Mouse (Mus musculus) layer of hippocampus, postnatal 25 days (tissue): ENCODE results near the gene Use1. TPM values are rescaled to one million over a fixed set of nuclear protein-coding genes. Genes with fewer than 3 reads are reported as not detected.
A peak's percentile ranks its signal among the peaks of the same experiment; 100 is the strongest.
"Not testable (repeated sequence)": the region's sequence is repeated elsewhere in the genome, so short reads cannot be mapped to it uniquely, and the experiment has no call there.

Experiments used
- DNase-seq, 2 experiments: peaks; one replicate each; pipeline ENCODE4 v3.0.0; 2022; ENCODE audit warnings: mixed read lengths in 2 of 2, low spot score in 1 of 2; ENCODE audit errors: extremely low spot score in 1 of 2
- total RNA-seq, 2 experiments: library from RNA; stranded (reverse); gene quantifications; 2 replicates each; pipeline ENCODE4 v1.2.3; 2021

Use1 gene
- total RNA-seq = 100 to 1,000 TPM; 113 TPM

DNA sequence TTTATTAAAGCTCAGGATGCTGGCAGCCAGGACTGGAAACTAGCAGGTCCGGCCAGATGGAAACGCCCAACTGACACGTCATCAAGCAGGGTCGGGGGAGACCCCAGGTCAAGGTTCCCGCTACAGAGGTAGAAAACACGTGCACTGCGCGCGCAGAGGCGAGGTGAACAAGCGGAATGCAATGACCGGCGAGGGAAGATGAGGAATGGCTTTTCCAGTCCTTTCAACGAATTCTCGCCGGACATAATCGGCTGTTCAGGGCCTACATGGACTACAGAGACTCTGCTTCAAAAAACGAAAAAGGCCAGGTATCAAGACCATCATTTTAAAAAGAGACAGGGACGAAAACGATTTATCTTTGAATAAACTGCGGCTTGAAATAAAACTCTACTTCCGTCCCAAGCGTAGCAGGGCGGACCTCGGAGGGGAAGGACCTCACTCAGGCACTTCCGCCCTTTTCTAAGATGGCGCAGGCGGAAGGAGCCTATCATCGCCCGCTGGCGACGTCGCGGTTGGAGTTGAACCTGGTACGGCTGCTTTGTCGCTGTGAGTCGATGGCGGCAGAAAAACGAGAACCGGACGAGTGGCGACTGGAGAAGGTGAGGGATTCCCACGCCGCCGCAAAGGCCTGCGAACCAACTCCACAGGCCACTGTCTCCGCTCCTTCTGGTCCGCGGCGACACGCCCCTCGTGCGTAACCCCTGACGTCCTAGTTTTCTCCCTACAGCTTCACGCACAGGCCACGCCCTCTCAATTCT, at the start of gene Use1:
Use1 (plus strand) TSS at position 78 of the 758 bp plus-strand sequence.
- DNase-seq = peak; percentile 72 to 92

DNA sequence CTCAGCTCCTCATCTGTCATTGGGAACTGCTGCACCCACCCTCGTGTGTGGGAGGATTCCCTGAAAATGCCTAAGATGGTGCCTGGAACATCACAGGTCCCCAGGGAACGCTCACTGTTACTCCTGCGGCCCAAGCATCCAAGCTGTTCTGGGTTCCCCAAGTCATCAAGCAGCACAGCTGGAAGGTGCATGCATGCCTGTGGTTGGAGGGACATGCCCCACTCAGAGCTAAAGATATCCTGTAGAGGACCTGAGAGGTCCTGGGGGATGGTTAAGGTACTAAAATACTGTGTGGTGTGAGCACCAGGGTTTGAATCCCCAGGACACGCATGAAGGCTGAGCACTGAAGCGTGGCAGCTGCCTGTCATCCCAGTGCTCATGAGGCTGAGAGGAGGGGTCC, 48.0 kb upstream of the Use1 start:
- DNase-seq = not testable (repeated sequence)

DNA sequence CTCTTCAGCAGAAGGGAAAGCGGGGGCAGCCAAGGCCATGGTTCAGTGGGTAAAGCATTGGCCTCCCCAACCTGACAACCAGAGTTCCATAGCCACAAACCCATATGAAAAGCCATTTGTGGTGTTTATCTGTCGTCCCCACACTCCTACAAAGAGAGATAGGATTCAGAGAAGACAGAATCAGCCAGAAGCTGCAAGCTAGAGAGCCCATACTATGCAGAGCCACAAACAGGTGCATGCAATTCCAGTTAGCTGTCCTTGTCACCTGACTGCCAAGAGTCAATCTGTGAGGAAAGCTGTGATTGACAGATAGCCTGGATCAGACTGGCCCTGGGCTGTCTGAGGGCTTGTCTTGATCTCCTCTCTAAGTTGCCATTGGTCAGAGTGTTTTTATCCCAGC, 46.9 kb upstream of the Use1 start:
- not testable (repeated sequence) for DNase-seq

DNA sequence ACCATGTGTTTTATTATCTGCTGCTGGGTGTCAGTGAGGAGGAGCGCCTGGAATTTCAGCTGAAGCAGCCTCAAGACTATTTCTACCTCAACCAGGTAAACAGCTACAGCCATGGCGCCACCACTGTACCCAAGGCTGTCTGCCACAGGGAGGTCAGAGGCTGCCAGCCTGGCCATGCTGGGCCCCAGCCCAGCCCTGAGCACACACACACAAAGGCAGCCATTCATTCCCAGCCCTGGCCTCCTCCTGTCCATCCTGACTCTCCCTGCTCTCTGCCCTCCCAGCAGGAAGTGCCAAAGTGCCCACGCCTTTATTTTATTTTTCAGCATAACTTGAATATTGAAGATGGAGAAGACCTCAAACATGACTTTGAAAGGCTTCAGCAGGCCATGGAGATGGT, 43.7 kb upstream of the Use1 start:
- no peak for DNase-seq

DNA sequence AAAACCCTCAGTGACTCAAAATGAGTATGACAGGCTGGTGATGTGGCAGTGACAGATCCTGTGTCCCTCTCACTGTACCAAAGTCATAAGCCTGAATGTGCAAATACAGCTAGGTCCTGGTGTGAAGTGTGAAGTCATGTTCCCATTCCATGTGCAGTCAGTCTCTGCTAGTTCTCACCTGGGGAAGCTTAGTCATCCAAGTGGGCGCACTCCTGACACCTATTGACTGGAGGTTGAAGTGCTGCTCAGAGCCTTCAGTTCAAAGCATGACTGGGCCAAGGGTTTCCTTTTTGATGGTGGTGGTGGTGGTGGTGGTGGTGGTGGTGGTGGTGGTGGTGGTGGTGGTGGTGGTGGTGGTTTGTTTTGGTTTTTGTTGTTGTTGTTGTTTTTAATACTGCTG, 41.8 kb upstream of the Use1 start:
- no peak for DNase-seq

DNA sequence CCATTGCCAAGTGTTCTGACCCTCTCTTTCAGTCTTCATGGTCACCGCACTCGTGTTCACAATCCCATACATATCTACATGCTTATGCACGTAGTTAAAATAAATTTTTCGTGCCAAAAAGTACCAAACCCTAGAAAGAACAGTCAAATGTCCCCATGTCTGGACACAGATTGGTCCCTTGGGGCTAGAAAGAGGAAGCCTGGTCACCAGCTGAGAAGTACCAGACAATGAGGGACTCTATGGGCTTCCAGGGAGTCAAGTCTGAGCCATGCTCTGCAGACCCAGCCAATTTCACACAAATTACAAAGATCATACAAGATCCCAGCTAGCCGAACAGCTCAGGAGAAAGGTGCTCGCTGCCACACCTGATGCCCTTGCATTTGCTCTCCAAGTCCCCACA, 28.8 kb upstream of the Use1 start:
- DNase-seq = not testable (repeated sequence)

DNA sequence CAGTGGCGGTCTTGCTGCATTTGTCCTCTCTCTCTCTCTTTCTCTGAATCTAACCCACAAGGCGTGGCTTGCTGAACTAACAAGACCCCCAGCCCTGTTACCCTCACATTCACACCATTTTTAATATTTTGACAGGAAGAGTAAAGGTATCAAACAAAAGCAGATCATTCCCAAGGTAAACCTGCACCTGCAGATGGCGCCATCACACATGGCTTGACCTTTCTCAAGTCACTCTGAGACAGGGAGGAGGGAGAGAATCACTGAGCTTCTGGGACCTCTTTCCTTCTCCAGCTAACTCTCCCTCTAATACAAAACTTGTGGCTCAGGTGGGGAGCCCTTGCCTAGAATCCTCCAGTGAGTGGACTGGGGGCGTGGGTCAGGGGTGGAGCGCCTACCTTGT, 26.0 kb upstream of the Use1 start:
- DNase-seq = peak in 1 of 2 experiments; percentile 21

DNA sequence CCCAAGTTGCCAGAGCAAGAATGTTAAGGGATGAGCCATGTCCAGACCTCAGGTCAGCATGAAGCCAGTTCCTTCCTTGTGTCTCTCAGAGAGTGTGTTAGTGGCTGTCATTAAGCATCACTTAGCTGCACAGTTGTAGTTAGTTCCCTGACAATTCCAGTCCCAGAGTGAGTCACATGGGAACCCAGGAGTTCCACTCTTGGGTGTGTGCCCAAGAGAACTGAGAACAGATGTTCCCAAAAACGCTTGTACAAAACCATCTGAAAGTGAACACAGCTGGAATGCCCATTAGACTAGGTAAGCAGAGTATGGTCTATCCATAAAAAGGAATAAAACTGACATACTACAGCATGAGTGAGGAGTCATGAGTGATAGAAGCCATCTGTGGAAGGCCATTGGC, 20.1 kb upstream of the Use1 start:
- DNase-seq = no peak

DNA sequence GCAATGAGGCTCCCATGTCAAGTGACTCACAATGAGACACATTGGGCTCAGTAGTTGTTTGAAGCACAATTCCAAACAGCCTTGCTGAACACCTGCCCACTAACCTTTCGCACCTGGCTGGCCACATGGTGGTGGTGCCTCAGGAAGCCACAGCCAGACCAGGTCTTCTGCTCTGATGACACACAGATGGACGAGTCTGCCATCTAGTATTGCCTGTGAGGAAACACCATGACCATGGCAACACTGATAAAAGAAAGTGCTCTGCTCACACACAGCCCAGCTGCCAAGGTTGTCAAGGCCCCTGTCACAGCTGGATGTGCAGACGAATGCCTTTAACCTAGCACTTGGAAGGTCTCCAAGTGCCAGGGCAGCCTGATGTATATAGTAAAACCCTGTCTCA, 15.5 kb upstream of the Use1 start:
- DNase-seq = no peak

DNA sequence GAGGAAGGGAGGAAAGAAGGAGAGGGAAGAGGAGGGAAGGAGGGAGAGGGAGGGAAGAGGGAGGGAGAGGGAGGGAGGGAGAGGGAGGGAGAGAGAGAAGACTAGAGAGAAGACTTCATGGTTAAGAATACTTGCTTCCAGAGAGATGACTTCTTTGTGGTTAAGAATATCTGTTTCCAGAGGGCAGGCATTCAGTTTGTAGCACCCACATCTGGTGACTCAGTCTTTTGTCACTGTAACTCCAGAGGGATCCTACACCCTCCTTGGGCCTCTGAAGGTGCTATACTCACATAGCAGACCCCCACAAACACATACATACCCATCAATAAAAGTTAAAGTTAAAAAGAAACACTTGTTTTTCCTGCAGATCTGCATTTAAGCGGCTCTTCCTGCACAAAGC, 15.1 kb upstream of the Use1 start:
- no peak for DNase-seq

DNA sequence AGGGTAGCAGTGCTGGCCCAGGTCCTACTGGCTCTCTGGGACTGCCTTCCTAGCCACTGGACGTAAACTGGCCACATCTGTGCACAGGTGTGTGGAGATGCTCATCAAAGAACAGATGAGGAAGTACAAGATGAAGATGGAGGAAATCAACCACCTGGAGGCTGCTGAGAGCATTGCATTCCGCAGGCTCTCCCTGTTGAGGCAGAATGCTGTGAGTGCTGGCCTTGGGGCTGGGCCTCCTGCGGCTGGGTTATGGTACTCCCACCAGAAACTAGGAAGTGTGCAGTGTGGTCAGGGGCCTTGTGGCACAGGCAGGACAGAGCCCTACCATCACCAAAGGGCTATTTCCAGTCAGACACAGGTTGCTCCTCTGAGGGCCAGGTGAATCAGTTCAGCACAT, 8.6 kb upstream of the Use1 start:
- DNase-seq = no peak

DNA sequence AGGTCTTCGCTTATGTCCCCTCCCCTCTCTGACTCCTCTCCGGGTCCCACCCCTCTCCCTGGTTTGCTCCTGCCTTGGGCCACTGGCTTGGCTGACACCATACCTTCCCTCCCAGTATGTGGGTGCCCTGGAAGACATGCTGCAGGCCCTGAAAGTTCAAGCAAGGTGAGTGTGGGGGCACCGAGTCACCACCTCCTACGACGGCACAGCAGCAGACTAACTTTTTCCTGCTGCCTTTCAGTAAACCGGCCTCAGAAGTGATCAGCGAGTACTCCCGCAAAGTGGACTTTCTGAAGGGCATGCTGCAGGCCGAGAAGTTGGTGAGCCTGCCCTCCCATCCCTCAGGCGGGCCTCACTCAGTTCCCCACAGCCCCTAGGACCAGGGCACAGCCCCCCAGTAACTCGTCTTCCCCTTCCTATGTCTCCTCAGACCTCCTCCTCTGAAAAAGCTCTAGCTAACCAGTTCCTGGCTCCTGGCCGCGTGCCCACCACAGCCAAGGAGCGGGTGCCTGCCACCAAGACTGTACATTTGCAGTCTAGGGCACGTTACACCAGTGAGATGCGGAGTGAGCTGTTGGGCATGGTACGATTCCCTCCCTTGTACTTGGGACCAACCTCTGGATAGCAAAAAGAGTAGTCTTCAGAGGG, 1.0 kb downstream of the Use1 start:
- DNase-seq = no peak

DNA sequence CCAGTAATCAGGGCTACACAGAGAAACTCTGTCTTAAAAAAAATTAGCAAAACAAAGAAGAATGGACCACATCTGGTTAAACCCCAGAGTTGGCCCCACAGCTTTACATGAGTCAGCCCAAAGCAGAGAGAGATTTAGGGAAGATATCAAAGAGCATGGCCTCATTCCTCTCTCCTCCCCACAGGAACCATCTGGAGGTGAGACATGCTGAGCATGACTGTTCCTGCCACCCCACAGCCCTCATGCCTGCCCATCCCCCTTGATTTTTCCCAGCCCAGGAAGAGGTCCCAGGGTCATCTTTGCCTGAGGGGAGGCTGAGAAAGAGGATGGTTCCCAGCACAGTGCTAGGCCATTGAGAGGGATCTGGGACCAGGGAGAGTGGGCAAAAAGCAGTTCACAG, 1.7 kb downstream of the Use1 start:
- DNase-seq = no peak

DNA sequence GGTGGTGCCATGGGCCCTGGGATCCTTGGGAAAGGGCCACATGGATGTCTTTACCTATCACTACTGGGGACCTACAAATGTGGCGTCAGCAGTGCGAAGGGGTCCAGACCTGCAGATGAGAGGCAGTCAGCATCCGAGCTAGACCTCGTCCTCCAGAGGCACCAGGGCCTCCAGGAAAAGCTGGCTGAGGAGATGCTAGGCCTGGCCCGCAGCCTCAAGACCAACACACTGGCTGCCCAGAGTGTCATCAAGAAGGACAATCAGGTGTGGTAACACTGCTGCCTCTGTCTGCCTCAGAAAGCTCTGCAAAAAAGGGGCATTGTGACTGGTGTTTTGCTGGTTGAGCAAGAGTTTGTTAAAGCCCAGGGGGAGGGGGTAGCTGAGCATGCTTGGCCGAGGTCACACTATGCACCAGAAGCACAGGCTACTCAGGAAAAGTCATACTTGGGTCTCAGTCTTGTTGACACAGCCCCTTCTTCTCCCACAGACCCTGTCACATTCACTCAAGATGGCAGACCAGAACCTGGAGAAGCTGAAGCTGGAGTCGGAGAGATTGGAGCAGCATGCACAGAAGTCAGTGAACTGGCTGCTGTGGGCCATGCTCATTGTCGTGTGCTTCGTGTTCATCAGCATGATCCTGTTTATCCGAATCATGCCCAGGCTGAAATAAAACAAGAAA, 2.5 kb downstream of the Use1 start:
- DNase-seq = no peak

DNA sequence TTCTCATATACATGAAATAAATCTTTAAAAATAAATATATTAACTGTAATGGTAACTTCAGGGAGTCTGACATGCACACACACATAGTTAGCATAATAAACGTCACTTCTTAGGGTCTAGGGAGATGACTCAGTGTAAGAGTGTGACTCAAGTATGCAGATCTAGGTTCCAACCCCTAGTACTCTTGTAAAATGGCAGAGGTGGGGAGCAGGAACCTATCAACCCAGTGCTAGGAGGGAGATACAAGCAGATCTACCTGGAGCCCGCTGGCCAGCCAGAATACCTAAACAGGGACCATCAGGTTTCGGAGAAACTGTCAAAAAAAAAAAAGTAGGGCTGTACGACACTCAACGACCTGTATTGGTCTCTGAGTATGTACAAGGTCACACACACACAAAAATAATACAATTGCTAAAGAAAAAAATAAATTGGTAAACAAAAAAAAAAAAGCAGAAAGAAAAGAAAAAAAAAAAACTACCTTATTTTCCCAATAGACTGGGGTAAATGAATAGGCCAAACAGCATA, 4.1 kb downstream of the Use1 start:
- DNase-seq = no peak

DNA sequence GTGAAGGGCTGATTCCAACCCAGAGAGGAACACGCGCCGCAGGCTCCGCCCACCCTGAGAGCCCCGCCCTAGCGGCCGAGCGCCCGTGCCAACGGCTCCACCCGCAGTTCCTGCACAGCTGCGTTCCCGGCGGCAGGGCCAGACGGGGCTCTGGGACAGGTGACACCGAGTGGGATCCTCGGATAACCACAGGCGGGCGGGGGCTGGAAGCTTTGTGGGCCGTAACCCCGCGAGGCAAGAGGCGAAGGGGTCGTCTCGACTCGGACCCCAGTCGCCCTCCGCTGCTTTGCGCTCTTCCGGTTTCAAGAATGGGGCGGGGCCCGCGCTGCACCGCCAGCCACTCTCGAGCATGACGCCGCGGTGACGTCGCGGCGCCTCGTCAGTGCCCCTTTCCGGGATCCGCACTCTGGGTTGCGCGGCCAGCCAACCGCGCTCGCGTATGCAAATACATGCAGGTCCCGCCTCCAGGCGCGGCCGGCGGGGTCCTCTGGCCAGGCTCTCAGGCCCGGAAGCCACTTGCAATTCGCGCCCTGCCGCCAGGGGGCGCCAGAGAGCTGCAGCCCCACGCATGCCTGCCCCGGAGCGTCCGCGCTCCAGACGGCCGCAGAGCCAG, 4.7 kb downstream of the Use1 start, which contains the start of gene Ocel1:
Ocel1 (plus strand) TSS at position 63 of the 613 bp plus-strand sequence.
- peak; percentile 94 to 97 for DNase-seq

DNA sequence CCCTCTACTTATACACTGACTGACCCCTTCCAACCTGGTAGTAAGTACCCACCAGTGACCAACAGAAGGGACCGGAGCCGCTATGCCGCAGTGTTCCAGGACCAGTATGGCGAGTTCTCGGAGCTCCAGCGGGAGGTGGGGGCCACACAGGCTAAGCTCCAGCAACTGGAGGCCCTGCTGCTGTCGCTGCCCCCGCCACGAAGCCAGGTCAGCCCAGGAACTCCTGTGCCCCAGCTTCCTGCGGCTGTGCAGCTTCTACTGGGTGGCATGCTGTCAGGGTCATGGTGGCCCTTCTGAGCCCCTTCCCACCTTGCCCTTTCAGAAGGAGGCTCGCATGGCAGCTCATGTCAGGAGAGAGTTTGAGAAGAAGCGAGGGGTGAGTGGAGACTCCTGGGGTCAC, 5.8 kb downstream of the Use1 start:
- DNase-seq = no peak

DNA sequence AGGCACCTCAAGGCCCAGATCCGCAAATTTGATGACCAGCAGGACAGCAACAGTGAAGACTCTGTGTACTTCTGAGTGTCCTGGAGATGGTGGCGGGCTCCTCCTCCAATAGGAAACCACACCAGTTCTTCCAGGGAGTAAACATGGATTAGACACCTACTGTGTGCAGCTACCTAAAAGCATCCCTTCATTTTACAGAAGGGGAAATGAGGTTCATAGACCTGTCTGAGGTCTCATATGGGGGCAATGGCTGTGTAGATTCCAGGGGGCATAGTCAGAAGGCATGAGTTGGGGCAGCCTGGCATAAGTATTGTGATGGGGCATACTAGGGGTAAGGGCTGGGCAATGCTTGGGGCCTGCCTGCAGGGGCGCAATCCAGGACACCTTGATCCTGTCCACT, 6.4 kb downstream of the Use1 start:
- no peak for DNase-seq

DNA sequence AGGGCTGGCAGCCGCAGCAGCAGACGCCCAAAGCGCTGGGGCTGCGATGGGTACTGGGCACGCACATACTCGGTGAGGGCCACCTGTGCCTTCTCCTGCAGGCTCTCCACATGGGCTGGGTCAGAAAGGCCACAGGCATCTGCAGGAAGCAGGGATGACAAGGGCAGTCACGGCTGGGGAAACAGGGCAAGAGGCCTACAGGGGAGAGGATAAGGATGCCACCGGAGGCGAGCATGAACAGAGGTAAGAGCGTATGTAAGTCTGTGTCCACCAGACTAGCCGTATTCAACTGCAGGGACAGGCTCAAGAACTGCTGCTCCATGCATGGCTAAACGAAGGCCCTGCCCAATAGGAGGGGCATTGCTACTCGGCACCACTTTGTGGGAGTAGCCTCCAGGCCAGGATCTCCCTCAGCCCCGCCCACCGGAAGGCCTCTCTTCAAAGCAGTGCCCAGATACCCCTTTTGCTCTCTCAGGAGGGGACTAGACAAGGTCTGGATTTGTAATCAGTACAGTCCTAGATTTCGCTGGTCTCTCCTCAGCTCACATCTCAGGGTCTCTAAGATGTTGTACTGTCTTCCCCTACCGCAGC, 8.1 kb downstream of the Use1 start:
- DNase-seq = no peak

DNA sequence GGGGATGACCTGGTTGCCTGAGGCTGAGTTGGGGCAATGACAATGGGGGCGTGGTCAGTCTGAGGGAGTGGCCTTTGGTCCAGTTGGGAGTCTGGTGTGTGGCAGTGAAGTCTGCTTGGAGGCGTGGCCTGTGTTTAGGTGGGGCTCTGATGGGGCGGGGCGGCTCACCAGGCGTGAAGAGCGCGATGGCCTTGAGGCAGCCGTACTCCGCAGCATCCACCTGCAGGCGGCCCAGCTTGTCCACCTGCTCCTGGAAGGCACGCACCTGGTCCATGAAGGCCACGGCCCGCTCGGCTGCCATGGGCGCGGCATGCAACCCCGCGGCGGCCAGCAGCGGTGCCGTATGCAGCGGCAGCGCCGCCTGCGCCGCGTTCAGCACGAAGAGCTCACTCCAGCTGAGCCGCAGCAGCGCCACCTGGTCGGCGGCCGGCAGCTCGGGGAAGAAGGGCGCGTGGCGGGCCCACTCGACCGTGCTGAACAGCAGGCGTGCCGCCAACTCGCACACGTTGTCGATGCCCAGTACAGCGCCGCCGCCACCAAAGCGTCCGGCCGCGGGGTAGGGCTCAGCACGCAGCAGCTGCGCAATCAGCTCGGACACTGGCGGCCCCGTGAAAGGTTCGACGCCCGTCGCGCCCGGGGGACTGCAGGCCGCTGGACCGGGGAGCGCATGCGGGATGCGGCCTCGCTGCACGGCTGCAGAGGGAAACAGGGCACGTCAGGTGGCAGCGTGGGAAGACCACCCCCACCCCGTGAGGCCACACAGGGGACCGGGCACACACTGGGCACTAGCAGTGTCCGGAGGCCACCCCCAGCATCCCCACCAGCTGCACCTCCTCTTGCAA, 9.2 kb downstream of the Use1 start:
- DNase-seq = peak in 1 of 2 experiments; percentile 45
